Mouse (Mus musculus) embryonic fibroblast, embryonic 13.5 days (primary cell): Measurements from ENCODE around the gene Gm364.

ENCODE experiments used
- CTCF ChIP-seq: IDR thresholded peaks from 2 replicates; pipeline ENCODE4 v1.5.1; 2011; ENCODE audit warnings: mild to moderate bottlenecking, control low read depth, low read length, moderate library complexity, borderline replicate concordance; ENCODE audit not compliant: insufficient read depth
- POLR2A ChIP-seq: IDR thresholded peaks from 2 replicates; pipeline ENCODE4 v1.6.1; 2011; ENCODE audit warnings: low read depth, mild to moderate bottlenecking, control low read depth, low read length, moderate library complexity

DNA sequence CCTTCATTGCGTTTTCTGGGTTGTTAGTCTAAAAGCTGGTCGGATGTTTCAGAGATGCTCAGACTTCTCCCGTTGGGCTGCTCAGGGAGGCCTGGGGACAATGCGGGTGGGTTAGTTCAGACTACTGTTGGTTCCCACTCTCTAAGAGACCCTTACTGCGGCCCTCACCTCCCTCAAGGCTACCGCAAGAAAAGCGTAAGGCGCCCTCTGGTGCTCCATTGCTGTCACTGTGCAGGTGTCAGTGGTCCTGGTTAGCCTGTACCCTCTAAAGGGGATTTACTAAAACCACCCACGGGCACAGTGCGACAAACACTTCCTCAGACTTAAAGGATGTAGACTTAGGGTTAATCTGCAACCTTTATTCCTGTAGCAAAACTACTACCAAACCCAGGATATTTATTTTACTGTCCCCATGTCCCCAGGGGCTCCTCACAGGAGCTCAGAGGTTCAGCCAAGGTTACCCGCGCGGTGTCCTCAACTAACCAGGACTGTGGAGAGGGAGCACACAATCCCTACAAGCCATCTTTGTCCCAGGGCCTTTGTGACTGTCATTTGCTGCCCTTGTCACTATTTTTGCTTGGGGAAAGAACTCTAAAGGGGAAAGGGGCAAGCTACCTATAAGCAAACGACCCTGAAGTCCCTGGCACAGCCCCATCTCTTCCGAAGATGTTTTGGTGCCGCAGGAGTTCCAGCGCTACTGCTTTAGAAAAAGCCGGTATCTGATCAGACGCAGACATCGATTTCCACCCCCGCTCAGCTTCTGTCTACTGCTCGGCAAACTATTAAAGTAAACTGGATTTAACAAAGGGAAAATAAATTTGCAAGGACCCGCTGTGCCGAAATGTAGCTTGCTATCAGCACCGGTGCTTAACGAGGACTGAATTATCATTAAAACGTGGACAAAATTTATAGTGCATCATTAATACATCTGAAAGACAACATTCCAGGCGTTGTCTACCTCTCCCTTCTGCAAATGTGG is 112.5 kb downstream of the Gm364 start:
- no peak for TF ChIP-seq CTCF
- TF ChIP-seq POLR2A = no peak
